Mouse (Mus musculus) heart, embryonic 11.5 days (tissue): ENCODE results near the gene Arrb2. TPM values are rescaled to one million over a fixed set of nuclear protein-coding genes. Genes with fewer than 3 reads are reported as not detected.
"Not testable (repeated sequence)": the region's sequence is repeated elsewhere in the genome, so short reads cannot be mapped to it uniquely, and the experiment has no call there.

ENCODE experiments used
- ATAC-seq: fragments of 200-750 bp; cut with Nextera tagmentation; replicated peaks from 2 replicates; pipeline ENCODE4 v1.8.0; 2017; ENCODE audit warnings: moderate library complexity; ENCODE audit not compliant: insufficient number of reproducible peaks, low FRiP score, low TSS enrichment
- H3K27ac ChIP-seq: fragments of 300-500 bp; sonication (generic); 2 replicates; pipeline ENCODE4 v1.5.1; 2014; ENCODE audit warnings: mild to moderate bottlenecking, low read depth, low read length
- H3K27me3 ChIP-seq: fragments of 300-500 bp; sonication (generic); 2 replicates; pipeline ENCODE4 v1.6.1; 2014; ENCODE audit warnings: mild to moderate bottlenecking, low read length, mixed read lengths; ENCODE audit not compliant: control insufficient read depth, insufficient read depth
- H3K36me3 ChIP-seq: fragments of 300-500 bp; sonication (generic); 2 replicates; pipeline ENCODE4 v1.6.1; 2014; ENCODE audit warnings: mild to moderate bottlenecking, low read length, moderate library complexity, mixed read lengths; ENCODE audit not compliant: control insufficient read depth, insufficient read depth
- H3K4me1 ChIP-seq: fragments of 300-500 bp; sonication (generic); 2 replicates; pipeline ENCODE4 v1.6.1; 2014; ENCODE audit warnings: low read length; ENCODE audit not compliant: control insufficient read depth, insufficient read depth
- H3K4me2 ChIP-seq: fragments of 300-500 bp; sonication (generic); 2 replicates; pipeline ENCODE4 v1.6.1; 2014; ENCODE audit warnings: mild to moderate bottlenecking, moderate library complexity
- H3K4me3 ChIP-seq: fragments of 300-500 bp; sonication (generic); 2 replicates; pipeline ENCODE4 v1.5.1; 2014; ENCODE audit warnings: low read depth, low read length
- H3K9ac ChIP-seq: fragments of 300-500 bp; sonication (generic); 2 replicates; pipeline ENCODE4 v1.6.1; 2014; ENCODE audit warnings: mild to moderate bottlenecking, low read depth, low read length, moderate library complexity
- H3K9me3 ChIP-seq: fragments of 300-500 bp; sonication (generic); replicated peaks from 2 replicates; pipeline ENCODE4 v1.6.1; 2016; ENCODE audit warnings: low read length; ENCODE audit not compliant: control insufficient read depth
- WGBS: fragments of 180-500 bp; shearing (Covaris S2); extraction: QIAGEN DNeasy Blood & Tissue Kit; methylation state at CpG from one replicate; pipeline ENCODE4 v1.1.7; 2014; ENCODE audit not compliant: insufficient replicate concordance; 5-methylcytosine and 5-hydroxymethylcytosine counted together
- polyA plus RNA-seq: library from polyadenylated mRNA; unstranded; fragments of >200 nt; fragmentation: Nextera tagmentation; extraction: Ambion mirVana; gene quantifications from 2 replicates; pipeline ENCODE4 v1.2.1, GENCODE M21; 2014

Arrb2 gene
- polyA plus RNA-seq, 1 experiment from 2014 or later, result 12.9 TPM

DNA sequence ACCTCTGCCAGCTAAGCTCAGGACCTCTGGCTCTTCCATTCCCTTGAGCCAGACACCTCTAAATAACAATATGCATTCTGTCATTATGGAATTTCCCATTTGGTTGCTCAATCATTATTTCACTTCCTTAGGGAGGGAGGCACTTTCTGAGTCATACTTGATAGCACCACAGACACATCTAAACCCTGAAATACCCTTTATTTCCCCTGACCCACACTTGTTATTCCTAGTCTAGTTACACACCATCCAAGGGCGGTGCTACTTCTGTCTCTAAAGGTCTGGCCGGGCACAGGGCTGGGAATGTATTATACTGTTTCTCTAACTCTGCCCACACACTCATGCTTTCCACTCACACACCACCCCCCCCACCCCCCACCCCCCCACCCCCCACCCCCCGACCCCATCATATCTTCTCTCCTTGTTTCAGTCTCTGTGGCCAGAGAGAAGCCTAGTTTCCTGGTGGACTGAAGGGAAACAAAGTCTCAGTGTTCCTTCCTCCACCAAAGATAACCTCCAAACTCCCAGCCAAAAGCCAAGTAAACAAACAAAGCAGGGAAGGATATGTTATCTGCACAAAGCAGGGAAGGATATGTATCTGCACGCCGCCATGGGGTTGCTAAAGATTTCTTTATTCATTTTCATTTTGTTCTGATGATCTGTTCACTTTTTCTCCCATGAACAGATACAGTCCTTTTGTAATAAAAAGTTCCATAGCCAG lies 35.6 kb downstream of the Arrb2 start:
- H3K9me3 ChIP-seq, result no peaks in the 10 kb centered on the region
- H3K36me3 ChIP-seq, result no peaks in the 10 kb centered on the region
- peaks cover 17% of the 10 kb centered on the region for H3K27me3 ChIP-seq
- H3K4me1 ChIP-seq, result peaks cover 10% of the 10 kb centered on the region; the same call in 1 of the 2 replicates
- 49% methylated on average over 5 of the region's 5 CpGs for WGBS
- H3K9ac ChIP-seq, result no peak overlapping the region
- ATAC-seq, result peak; percentile 46; the same call in 1 of the 2 replicates
- peak overlapping the region; percentile 74 for H3K27ac ChIP-seq
- no peak overlapping the region for H3K4me2 ChIP-seq
- no peak overlapping the region for H3K4me3 ChIP-seq

- Histone ChIP-seq H3K9me3 (no peaks in the 10 kb centered on the region), H3K27ac (no peak overlapping the region), H3K4me1 (peaks cover 10% of the 10 kb centered on the region; the same call in 1 of the 2 replicates), H3K36me3 (no peaks in the 10 kb centered on the region), H3K4me3 (no peak overlapping the region), H3K4me2 (no peak overlapping the region), H3K9ac (no peak overlapping the region), H3K27me3 (peaks cover 5% of the 10 kb centered on the region; the same call in 1 of the 2 replicates)
- ATAC-seq, result no peak
- WGBS, result 73% methylated on average over 3 of the region's 3 CpGs
These were observed 37.3 kb downstream of the Arrb2 start for GRCm38 (mm10) chr11:70469764-70470163.

- no peaks in the 10 kb centered on the region for H3K4me1 ChIP-seq
- ATAC-seq, result no peak
- no peaks in the 10 kb centered on the region for H3K36me3 ChIP-seq
- no peaks in the 10 kb centered on the region for H3K9me3 ChIP-seq
- H3K27me3 ChIP-seq, result no peaks in the 10 kb centered on the region
- no peak overlapping the region for H3K9ac ChIP-seq
- no peak overlapping the region for H3K4me2 ChIP-seq
- no peak overlapping the region for H3K4me3 ChIP-seq
- H3K27ac ChIP-seq, result no peak overlapping the region
These were observed 40.3 kb downstream of the Arrb2 start for GRCm38 (mm10) chr11:70472716-70473115.

DNA sequence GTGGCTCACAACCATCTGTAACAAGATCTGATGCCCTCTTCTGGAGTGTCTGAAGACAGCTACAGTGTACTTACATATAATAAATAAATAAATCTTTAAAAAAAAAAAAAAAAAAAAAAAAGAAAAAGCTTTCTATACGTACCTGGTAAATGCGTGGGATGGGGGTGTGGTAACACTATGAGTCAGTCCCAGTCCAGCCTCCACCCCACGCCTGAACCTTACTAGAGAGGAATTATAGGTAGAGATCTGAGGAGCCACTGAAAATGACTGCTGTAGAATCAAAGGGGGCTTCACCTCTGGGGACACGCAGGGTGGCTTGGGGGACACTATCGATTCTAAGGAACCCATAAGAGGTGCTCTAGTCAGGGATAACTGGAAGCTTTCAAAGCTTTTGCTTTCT lies 40.9 kb downstream of the Arrb2 start:
- not testable (repeated sequence) for H3K9ac ChIP-seq, H3K27me3 ChIP-seq, H3K4me2 ChIP-seq, H3K36me3 ChIP-seq, ATAC-seq, H3K4me1 ChIP-seq, H3K4me3 ChIP-seq, H3K27ac ChIP-seq, H3K9me3 ChIP-seq
- 83% methylated on average over 5 of the region's 5 CpGs for WGBS

DNA sequence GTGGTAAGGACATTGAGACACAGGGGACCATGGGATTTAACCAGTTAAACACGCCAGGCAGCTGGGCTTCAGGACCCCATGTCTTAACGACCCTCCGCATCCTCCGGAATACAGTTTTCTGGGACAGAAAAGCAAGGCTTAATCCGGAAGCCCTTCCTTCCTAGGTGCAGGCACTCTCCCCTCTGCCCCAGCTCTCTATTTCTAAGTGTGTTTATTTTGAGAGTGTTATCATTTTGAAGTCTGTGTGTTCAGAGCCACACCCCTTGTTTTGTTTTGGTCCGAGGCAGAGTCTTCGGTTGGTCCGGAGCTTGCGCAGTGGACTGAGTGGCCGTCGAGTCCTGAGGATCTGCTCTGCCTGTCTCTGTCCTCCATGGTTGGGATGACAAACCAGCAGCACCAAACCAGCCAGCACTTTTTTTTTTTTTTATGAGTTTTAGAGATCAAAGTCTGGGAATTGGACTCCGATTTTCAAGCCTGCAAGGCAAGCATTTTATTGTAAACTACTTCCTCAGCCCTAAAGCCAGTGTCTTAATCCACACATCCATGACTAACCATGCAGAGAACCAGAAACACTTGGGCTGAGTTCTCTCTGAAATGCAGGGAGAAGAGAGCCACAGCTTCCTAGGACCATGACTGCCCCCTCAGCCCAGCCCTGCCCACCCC lies 42.6 kb downstream of the Arrb2 start:
- Histone ChIP-seq H3K4me2 (no peak overlapping the region), H3K4me3 (no peak overlapping the region), H3K9me3 (no peaks in the 10 kb centered on the region), H3K9ac (no peak overlapping the region), H3K27ac (no peak overlapping the region), H3K36me3 (no peaks in the 10 kb centered on the region), H3K4me1 (no peaks in the 10 kb centered on the region), H3K27me3 (no peaks in the 10 kb centered on the region)
- no peak for ATAC-seq
- 64% methylated on average over 12 of the region's 12 CpGs for WGBS

DNA sequence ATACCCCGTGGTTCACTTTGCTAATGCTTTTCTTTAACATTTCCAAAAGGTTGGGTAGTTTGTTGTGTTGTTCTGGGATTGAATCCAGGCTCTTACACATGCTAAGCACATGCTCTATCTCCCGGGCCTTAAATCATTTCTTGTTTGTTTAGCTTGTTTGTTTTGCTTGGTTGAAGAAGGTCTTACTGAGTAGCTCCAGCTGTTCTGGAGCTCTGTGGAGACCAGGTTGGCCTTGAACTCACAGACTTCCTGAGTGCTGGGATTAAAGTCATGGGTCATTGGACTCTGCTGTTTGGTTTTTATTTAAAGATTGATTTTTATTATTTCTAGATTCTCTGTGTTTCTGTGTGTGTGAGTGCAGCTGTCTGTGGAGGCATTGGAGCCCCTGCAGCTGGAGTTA lies 53.1 kb downstream of the Arrb2 start:
- Histone ChIP-seq H3K9me3 (no peaks in the 10 kb centered on the region), H3K4me2 (no peak overlapping the region), H3K9ac (no peak overlapping the region), H3K4me3 (no peak overlapping the region), H3K27ac (no peak overlapping the region), H3K4me1 (no peaks in the 10 kb centered on the region), H3K27me3 (no peaks in the 10 kb centered on the region), H3K36me3 (no peaks in the 10 kb centered on the region)
- 52% methylated on average over 2 of the region's 2 CpGs for WGBS
- no peak for ATAC-seq

DNA sequence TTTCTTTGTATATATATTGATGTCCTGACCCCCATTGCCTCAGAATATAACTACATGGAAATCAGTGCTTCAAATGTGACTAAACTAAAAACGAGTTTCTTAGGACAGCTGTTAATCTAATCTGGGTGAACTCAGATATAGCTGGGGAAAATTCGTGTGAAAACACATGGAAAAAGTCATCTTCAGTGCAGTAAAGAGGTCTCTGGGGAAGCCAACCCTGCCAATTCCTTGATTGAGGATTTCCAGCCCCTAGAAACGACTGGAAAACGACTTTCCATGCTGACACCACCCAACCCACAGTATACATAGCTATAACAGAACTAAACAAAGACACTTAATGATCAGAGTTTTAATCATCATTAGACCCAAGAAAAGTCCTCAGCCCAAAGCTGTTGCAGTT lies 55.4 kb downstream of the Arrb2 start:
- no peaks in the 10 kb centered on the region for H3K27me3 ChIP-seq
- H3K9ac ChIP-seq, result no peak overlapping the region
- no peaks in the 10 kb centered on the region for H3K36me3 ChIP-seq
- H3K27ac ChIP-seq, result no peak overlapping the region
- H3K4me1 ChIP-seq, result no peaks in the 10 kb centered on the region
- no peak for ATAC-seq
- WGBS, result 26% methylated on average over 4 of the region's 4 CpGs
- H3K9me3 ChIP-seq, result no peaks in the 10 kb centered on the region
- no peak overlapping the region for H3K4me3 ChIP-seq
- H3K4me2 ChIP-seq, result no peak overlapping the region

GRCm38 (mm10) chr11:70489138-70489537 lies 56.7 kb downstream of the Arrb2 start:
- WGBS, result 78% methylated on average over 3 of the region's 3 CpGs
- Histone ChIP-seq H3K27ac (no peak overlapping the region), H3K9me3 (no peaks in the 10 kb centered on the region), H3K4me3 (no peak overlapping the region), H3K27me3 (no peaks in the 10 kb centered on the region), H3K9ac (no peak overlapping the region), H3K36me3 (no peaks in the 10 kb centered on the region), H3K4me2 (no peak overlapping the region), H3K4me1 (no peaks in the 10 kb centered on the region)
- ATAC-seq, result no peak

DNA sequence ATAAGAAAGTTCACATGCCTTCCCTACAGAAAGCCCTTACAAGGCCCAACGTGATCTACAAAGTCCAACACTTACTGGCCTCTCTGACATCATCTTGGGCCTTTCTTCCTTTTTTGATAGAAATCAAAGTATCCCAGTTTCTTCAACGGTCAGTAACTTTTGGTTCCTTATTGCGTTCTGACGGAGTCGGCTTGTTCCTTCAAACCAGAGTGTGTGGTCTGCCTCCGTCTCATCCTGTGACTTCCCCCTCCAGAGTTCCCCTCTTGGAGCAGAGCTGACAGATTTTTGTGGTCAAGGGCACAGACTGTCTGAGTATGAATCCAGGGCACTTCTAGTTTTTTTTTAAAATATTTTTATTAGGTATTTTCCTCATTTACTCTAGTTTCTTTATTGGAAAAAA lies 57.2 kb downstream of the Arrb2 start:
- no peak overlapping the region for H3K4me2 ChIP-seq
- no peaks in the 10 kb centered on the region for H3K9me3 ChIP-seq
- no peak overlapping the region for H3K27ac ChIP-seq
- ATAC-seq, result no peak
- H3K4me1 ChIP-seq, result no peaks in the 10 kb centered on the region
- H3K4me3 ChIP-seq, result no peak overlapping the region
- 82% methylated on average over 6 of the region's 6 CpGs for WGBS
- no peaks in the 10 kb centered on the region for H3K27me3 ChIP-seq
- H3K9ac ChIP-seq, result no peak overlapping the region
- no peaks in the 10 kb centered on the region for H3K36me3 ChIP-seq
